Mouse (Mus musculus) heart, embryonic 14.5 days (tissue): Measurements from ENCODE around the gene Gsta4. TPM values are rescaled to one million over a fixed set of nuclear protein-coding genes. Genes with fewer than 3 reads are reported as not detected.
A peak's percentile ranks its signal among the peaks of the same experiment; 100 is the strongest.

Source experiments
- ATAC-seq: fragments of 200-750 bp; cut with Nextera tagmentation; 2 replicates; pipeline ENCODE4 v1.8.0; 2017; ENCODE audit warnings: low read depth, moderate TSS enrichment; ENCODE audit not compliant: insufficient number of reproducible peaks, insufficient read depth, low FRiP score
- H3K27ac ChIP-seq, 2 experiments: fragments of 200-500 bp in 1 of 2; fragments of 300-500 bp in 1 of 2; sonication (generic) in 1 of 2; replicated peaks in 1 of 2; 2 replicates each; pipeline ENCODE4 v1.5.1; 2012 to 2014; ENCODE audit warnings: low read depth in 2 of 2, low read length in 2 of 2, control low read depth in 1 of 2, mild to moderate bottlenecking in 1 of 2, mixed read lengths in 1 of 2; ENCODE audit not compliant: control insufficient read depth in 1 of 2, insufficient read depth in 1 of 2
- H3K27me3 ChIP-seq: fragments of 300-500 bp; sonication (generic); 2 replicates; pipeline ENCODE4 v1.6.1; 2014; ENCODE audit warnings: mild to moderate bottlenecking, low read length, control low read depth; ENCODE audit not compliant: control insufficient read depth, insufficient read depth
- H3K36me3 ChIP-seq: fragments of 300-500 bp; sonication (generic); 2 replicates; pipeline ENCODE4 v1.6.1; 2014; ENCODE audit warnings: mild to moderate bottlenecking, control low read depth, low read length, mixed read lengths; ENCODE audit not compliant: control insufficient read depth, insufficient read depth
- H3K4me1 ChIP-seq, 2 experiments: fragments of 200-500 bp in 1 of 2; fragments of 300-500 bp in 1 of 2; sonication (generic) in 1 of 2; 2 replicates each; pipeline ENCODE4 v1.6.1; 2012 to 2014; ENCODE audit warnings: low read length in 2 of 2, control low read depth in 1 of 2, mixed read lengths in 1 of 2; ENCODE audit not compliant: control insufficient read depth in 2 of 2, insufficient read depth in 2 of 2
- H3K4me2 ChIP-seq: fragments of 300-500 bp; sonication (generic); 2 replicates; pipeline ENCODE4 v1.6.1; 2014; ENCODE audit warnings: mild to moderate bottlenecking, low read length
- H3K4me3 ChIP-seq, 2 experiments: fragments of 200-500 bp in 1 of 2; fragments of 300-500 bp in 1 of 2; sonication (generic) in 1 of 2; 2 replicates each; pipeline ENCODE4 v1.5.1; 2012 to 2014; ENCODE audit warnings: low read length in 2 of 2, mild to moderate bottlenecking in 2 of 2, control low read depth in 1 of 2, low read depth in 1 of 2, moderate library complexity in 1 of 2; ENCODE audit not compliant: control insufficient read depth in 1 of 2, insufficient read depth in 1 of 2
- H3K9ac ChIP-seq: fragments of 300-500 bp; sonication (generic); 2 replicates; pipeline ENCODE4 v1.6.1; 2014; ENCODE audit warnings: mild to moderate bottlenecking, low read length
- H3K9me3 ChIP-seq: fragments of 300-500 bp; sonication (generic); 2 replicates; pipeline ENCODE4 v1.6.1; 2016; ENCODE audit warnings: low read length, control low read depth; ENCODE audit not compliant: control insufficient read depth
- WGBS: fragments of 180-500 bp; shearing (Covaris S2); extraction: QIAGEN DNeasy Blood & Tissue Kit; methylation state at CpG from one replicate; pipeline ENCODE4 v1.1.7; 2014; 5-methylcytosine and 5-hydroxymethylcytosine counted together
- polyA plus RNA-seq: library from polyadenylated mRNA; unstranded; fragments of >200 nt; fragmentation: Nextera tagmentation; extraction: Ambion mirVana; gene quantifications from 2 replicates; pipeline ENCODE4 v1.2.1, GENCODE M21; 2014

Gene Gsta4
- polyA plus RNA-seq, 1 experiment from 2014 or later: 80.3 TPM

DNA sequence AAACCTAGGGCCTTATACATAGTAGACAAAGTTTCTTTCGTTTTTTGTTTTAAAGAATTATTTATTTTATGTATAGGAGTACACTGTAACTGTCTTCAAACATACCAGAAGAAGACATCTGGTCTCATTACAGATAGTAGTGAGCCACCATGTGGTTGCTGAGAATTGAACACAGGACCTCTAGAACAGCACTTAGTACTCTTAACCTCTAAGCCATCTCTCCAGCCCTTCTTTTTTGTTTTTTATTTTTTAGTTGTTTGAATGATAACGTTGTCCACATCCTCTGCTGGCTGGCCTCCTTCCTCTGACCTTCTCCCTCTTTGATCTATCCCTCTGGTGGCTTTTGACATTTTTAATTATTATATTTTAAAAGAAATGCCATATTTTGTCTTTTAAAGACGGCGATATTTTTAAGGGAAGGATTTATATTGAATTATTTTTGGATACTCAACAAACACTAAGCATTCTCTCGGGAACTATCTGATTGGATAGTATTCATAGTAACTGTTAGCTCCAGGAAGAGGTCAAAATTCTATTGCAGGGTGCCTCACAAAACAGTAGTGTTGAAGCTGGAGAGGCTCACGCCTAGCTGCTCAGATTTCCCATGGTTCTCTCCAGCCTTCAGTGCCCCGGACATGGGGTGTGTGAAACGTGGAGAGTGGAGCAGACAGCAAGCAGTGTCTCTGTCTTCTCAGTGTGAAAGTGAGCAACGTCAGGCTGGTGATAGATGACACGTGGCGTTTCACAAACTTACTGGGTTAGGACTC lies 28.2 kb upstream of the Gsta4 start:
- Histone ChIP-seq H3K4me3 (no peak overlapping the region), H3K27ac (peak overlapping the region; percentile 30 to 41), H3K9ac (no peak overlapping the region), H3K27me3 (no peaks in the 10 kb centered on the region), H3K4me1 (peaks cover 2 to 7% of the 10 kb centered on the region in 2 experiments; a peak in 3 of 4 replicates), H3K36me3 (peaks cover 74% of the 10 kb centered on the region), H3K4me2 (no peak overlapping the region), H3K9me3 (no peaks in the 10 kb centered on the region)
- ATAC-seq: no peak
- WGBS: 48% methylated on average over 11 of the region's 11 CpGs

DNA sequence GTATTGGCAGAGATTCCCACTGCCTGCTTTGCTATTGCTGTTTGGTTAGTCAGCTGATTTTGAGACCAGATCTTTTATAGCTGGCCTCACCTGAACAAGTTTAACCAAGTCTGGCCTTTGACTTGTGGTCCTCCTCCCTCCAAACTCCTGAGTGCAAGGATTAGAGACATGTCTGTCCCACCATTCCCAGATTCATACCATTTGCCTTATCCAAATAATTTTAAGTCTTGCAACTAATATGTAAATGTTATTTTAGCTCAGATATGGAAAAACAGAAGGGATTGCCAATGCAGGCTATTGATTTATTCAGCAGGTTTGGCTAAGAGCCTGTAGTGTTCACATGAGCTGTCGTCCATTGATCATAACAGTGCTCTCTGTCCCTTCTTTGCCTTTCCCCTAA lies 25.4 kb upstream of the Gsta4 start:
- Histone ChIP-seq H3K4me1 (peaks cover 5 to 10% of the 10 kb centered on the region in 2 experiments), H3K9me3 (no peaks in the 10 kb centered on the region), H3K4me2 (no peak overlapping the region), H3K36me3 (peaks cover 82% of the 10 kb centered on the region), H3K9ac (no peak overlapping the region), H3K27ac (no peak overlapping the region), H3K27me3 (no peaks in the 10 kb centered on the region), H3K4me3 (no peak overlapping the region)
- 92% methylated on average over 1 of the region's 1 CpGs for WGBS
- no peak for ATAC-seq

DNA sequence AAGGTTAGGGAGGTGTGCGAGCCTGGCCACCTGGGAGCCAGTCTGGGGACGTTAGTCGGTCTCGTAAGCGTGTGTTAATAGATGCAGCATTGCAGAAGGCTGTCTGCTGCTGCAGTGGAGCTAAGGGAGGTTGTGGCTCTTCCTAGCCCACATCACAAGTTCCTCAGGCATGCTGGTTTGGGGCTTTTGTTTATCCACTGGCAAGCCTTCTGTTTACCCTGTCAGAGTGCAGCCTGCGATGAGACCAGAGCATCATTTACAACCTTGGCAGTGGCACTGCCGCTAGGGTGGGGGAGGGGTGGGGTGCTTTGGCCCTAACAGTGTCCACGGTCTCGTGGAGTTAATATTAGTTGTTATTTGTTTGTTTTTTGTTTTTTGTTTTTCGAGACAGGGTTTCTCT lies 19.3 kb upstream of the Gsta4 start:
- no peak for ATAC-seq
- peaks cover 13 to 20% of the 10 kb centered on the region in 2 experiments for H3K4me1 ChIP-seq
- H3K4me2 ChIP-seq: no peak overlapping the region
- H3K27ac ChIP-seq: no peak overlapping the region
- 80% methylated on average over 10 of the region's 10 CpGs for WGBS
- no peaks in the 10 kb centered on the region for H3K27me3 ChIP-seq
- no peak overlapping the region for H3K4me3 ChIP-seq
- H3K9ac ChIP-seq: no peak overlapping the region
- peaks cover 78% of the 10 kb centered on the region for H3K36me3 ChIP-seq
- no peaks in the 10 kb centered on the region for H3K9me3 ChIP-seq

DNA sequence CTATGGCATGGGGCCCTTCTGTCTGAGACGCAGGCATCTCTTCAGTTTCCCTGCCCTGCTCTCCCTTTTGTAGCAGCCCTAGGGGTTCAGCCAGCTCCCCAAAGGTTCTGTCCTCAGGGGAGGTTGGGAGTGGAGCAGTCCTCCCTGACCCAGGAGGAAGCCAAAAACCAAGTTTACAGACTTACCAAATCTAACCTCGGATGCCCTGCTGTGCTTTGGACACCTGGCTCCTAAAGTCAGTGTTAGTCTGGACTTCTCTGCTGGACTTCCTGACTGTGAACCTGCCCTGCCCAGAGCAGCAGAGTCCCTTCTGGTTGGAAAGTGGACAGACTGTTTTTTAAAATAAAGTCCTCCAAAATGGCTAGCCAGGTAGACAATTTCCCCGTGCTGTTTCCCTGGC lies 17.8 kb upstream of the Gsta4 start:
- 87% methylated on average over 3 of the region's 3 CpGs for WGBS
- no peak overlapping the region for H3K27ac ChIP-seq
- ATAC-seq: no peak
- no peak overlapping the region for H3K4me2 ChIP-seq
- peaks cover 72% of the 10 kb centered on the region for H3K36me3 ChIP-seq
- peaks cover 13 to 20% of the 10 kb centered on the region in 2 experiments for H3K4me1 ChIP-seq
- H3K4me3 ChIP-seq: no peak overlapping the region
- no peaks in the 10 kb centered on the region for H3K9me3 ChIP-seq
- H3K27me3 ChIP-seq: no peaks in the 10 kb centered on the region
- H3K9ac ChIP-seq: no peak overlapping the region

DNA sequence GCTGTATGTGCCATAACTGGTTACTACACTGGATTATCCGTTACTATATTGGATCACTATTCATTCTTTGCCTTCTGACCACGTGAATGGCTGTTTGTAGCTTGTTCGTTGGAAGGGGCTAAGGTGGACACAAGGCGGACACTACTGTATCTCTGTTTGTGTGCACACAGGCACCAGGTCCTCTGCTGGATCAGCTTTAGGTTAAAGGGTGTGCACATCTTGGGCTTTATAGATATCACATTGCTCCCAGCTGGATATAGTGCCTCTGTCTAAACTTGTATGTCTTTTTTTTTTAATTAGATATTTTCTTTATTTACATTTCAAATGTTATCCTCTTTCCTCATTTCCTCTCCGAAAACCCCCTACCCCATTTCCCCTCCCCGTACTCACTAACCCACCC lies 17.1 kb upstream of the Gsta4 start:
- H3K27me3 ChIP-seq: no peaks in the 10 kb centered on the region
- no peak overlapping the region for H3K27ac ChIP-seq
- no peak overlapping the region for H3K4me3 ChIP-seq
- H3K9ac ChIP-seq: no peak overlapping the region
- peaks cover 13 to 20% of the 10 kb centered on the region in 2 experiments for H3K4me1 ChIP-seq
- no peaks in the 10 kb centered on the region for H3K9me3 ChIP-seq
- no peak overlapping the region for H3K4me2 ChIP-seq
- 87% methylated on average over 6 of the region's 6 CpGs for WGBS
- ATAC-seq: no peak
- H3K36me3 ChIP-seq: peaks cover 65% of the 10 kb centered on the region

DNA sequence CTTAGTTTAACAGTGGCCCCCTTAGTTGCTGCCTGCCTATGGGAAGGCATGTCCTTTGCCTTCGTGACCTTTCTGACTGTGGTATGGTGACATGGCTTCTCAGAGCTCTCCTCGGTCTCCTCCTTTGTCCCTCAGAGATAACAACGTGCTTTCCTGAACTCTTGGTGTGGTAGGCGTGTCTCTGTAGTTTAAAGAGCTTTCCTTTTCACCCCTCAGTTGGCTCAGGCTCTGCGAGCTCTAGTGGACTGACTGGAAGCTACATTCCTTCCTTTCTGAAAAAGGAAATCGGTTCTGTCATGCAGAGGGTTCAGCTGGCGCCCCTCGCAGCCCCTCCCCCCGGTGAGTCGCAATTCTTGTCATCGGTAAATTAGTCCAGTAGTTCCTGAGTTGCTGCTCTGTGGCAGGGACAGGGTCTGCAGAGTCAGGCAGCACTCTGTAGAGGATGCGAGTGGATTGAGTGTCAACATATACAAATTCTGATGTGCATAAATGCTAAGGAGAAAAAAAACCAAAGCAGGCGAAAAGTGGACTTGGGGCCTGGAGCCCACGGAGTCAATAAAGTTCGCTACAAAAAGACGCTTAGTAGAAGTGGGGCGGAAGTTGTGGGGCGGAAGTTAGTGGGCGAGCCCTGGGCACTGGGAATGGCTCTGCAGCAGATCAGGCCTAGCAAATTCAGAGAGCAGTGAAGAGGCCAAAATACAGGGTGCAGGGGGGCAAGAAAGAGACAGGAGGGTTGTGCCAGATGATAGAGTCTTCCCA lies 15.7 kb upstream of the Gsta4 start:
- H3K9me3 ChIP-seq: no peaks in the 10 kb centered on the region
- H3K36me3 ChIP-seq: peaks cover 51% of the 10 kb centered on the region
- H3K4me1 ChIP-seq: peaks cover 13 to 19% of the 10 kb centered on the region in 2 experiments
- H3K27me3 ChIP-seq: no peaks in the 10 kb centered on the region
- no peak overlapping the region for H3K4me3 ChIP-seq
- 51% methylated on average over 19 of the region's 19 CpGs for WGBS
- ATAC-seq: no peak
- no peak overlapping the region for H3K9ac ChIP-seq
- peak overlapping the region; percentile 76 to 84 for H3K27ac ChIP-seq
- peak overlapping the region; percentile 34 for H3K4me2 ChIP-seq

DNA sequence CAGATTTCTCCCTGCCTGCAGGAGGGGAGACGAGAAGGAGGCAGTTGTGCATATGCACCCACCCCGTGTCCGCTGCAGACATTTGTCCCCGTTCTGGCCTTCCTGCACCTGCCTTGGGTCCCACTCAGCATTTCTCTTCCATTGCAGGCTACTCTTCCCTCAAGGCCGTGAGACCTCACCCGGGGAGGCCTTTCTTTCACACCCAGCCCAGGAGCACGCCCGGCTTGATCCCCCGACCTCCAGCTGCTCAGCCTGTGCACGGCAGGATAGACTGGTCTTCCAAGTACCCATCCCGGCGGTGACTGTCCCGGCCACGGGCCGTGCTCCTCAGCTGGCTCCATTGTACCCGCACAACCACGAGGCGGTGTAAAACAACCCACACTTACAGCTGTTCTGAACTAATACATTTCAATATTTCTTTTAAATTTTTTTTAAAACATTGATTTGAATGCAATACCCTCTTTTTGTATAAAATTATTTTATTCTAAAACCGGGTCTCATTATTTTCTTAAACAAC lies 15.1 kb upstream of the Gsta4 start:
- Histone ChIP-seq H3K27me3 (no peaks in the 10 kb centered on the region), H3K27ac (peak overlapping the region; percentile 76 to 84), H3K9ac (no peak overlapping the region), H3K9me3 (no peaks in the 10 kb centered on the region), H3K4me3 (no peak overlapping the region), H3K4me2 (no peak overlapping the region), H3K4me1 (peaks cover 10 to 14% of the 10 kb centered on the region in 2 experiments), H3K36me3 (peaks cover 45% of the 10 kb centered on the region)
- WGBS: 86% methylated on average over 19 of the region's 19 CpGs
- ATAC-seq: peak; percentile 19; the same call in 1 of the 2 replicates
